Mouse (Mus musculus) MEL (cell line): ENCODE measurements around the gene Pxylp1. TPM values are rescaled to one million over a fixed set of nuclear protein-coding genes. Genes with fewer than 3 reads are reported as not detected.
A peak's percentile ranks its signal among the peaks of the same experiment; 100 is the strongest.

Source experiments
- DNase-seq: peaks from one replicate; pipeline ENCODE4 v3.0.0; 2011; ENCODE audit warnings: low read depth, low spot score
- H3K27ac ChIP-seq: 2 replicates; pipeline ENCODE4 v1.5.1; 2012; ENCODE audit warnings: low read depth, mild to moderate bottlenecking, control low read depth, low read length, moderate library complexity; ENCODE audit not compliant: control insufficient read depth
- H3K27me3 ChIP-seq, 2 experiments: fragments of 150-350 bp in 1 of 2; sonication (generic) in 1 of 2; 2 replicates each; pipeline ENCODE4 v1.6.1; 2012; ENCODE audit warnings: low read length in 2 of 2, mild to moderate bottlenecking in 2 of 2, improper control_type of control experiment in 1 of 2, moderate library complexity in 1 of 2; ENCODE audit not compliant: insufficient read depth in 2 of 2, control insufficient read depth in 1 of 2
- H3K36me3 ChIP-seq, 2 experiments: 2 replicates each; pipeline ENCODE4 v1.6.1; 2012 to 2014; ENCODE audit warnings: low read length in 2 of 2, improper control_type of control experiment in 1 of 2, inconsistent platforms in 1 of 2, mild to moderate bottlenecking in 1 of 2; ENCODE audit not compliant: insufficient read depth in 2 of 2, control insufficient read depth in 1 of 2
- H3K4me1 ChIP-seq, 2 experiments: fragments of 150-350 bp in 1 of 2; sonication (generic) in 1 of 2; 2 replicates each; pipeline ENCODE4 v1.6.1; 2012; ENCODE audit warnings: low read length in 2 of 2, improper control_type of control experiment in 1 of 2, mild to moderate bottlenecking in 1 of 2; ENCODE audit not compliant: insufficient read depth in 2 of 2, control insufficient read depth in 1 of 2
- H3K4me3 ChIP-seq, 2 experiments: fragments of 150-350 bp in 1 of 2; sonication (generic) in 1 of 2; 2 replicates each; pipeline ENCODE4 v1.5.1; 2012; ENCODE audit warnings: low read depth in 2 of 2, low read length in 2 of 2, mild to moderate bottlenecking in 2 of 2, moderate library complexity in 2 of 2, control low read depth in 1 of 2, improper control_type of control experiment in 1 of 2; ENCODE audit not compliant: control insufficient read depth in 1 of 2, insufficient read depth in 1 of 2
- H3K79me2 ChIP-seq: 2 replicates; pipeline ENCODE4 v1.6.1; 2012; ENCODE audit warnings: mild to moderate bottlenecking, low read length, moderate library complexity; ENCODE audit not compliant: control insufficient read depth, poor library complexity, insufficient read depth
- H3K9ac ChIP-seq: 2 replicates; pipeline ENCODE4 v1.6.1; 2012; ENCODE audit warnings: low read depth, mild to moderate bottlenecking, control low read depth, low read length, moderate library complexity; ENCODE audit not compliant: control insufficient read depth, poor library complexity, severe bottlenecking
- H3K9me3 ChIP-seq: fragments of 150-350 bp; sonication (generic); replicated peaks from 2 replicates; pipeline ENCODE4 v1.6.1; 2012; ENCODE audit warnings: mild to moderate bottlenecking, low read length, improper control_type of control experiment, moderate library complexity; ENCODE audit not compliant: insufficient read depth
- CTCF ChIP-seq, 3 experiments: IDR thresholded peaks in 2 of 3; conservative IDR thresholded peaks in 1 of 3; 2 replicates each; pipeline ENCODE4 v1.5.1; 2011 to 2012; ENCODE audit warnings: low read length in 3 of 3, low read depth in 2 of 3, mild to moderate bottlenecking in 2 of 3, improper control_type of control experiment in 1 of 3, inconsistent platforms in 1 of 3, mixed read lengths in 1 of 3, moderate library complexity in 1 of 3; ENCODE audit not compliant: control insufficient read depth in 1 of 3, insufficient read depth in 1 of 3, poor library complexity in 1 of 3, severe bottlenecking in 1 of 3
- EP300 ChIP-seq, 2 experiments: IDR thresholded peaks; 2 replicates each; pipeline ENCODE4 v1.6.1; 2011; ENCODE audit warnings: improper control_type of control experiment in 2 of 2, low read length in 2 of 2, low read depth in 1 of 2, mild to moderate bottlenecking in 1 of 2
- ETS1 ChIP-seq: IDR thresholded peaks from 2 replicates; pipeline ENCODE4 v1.6.1; 2012; ENCODE audit warnings: low read depth, mild to moderate bottlenecking, inconsistent platforms, low read length, improper control_type of control experiment, moderate library complexity
- MAX ChIP-seq: IDR thresholded peaks from 2 replicates; pipeline ENCODE4 v1.6.1; 2011; ENCODE audit warnings: low read length, improper control_type of control experiment
- NELFE ChIP-seq: IDR thresholded peaks from 2 replicates; pipeline ENCODE4 v1.6.1; 2011; ENCODE audit warnings: low read depth, low read length, improper control_type of control experiment
- RAD21 ChIP-seq: IDR thresholded peaks from 2 replicates; pipeline ENCODE4 v1.6.1; 2011; ENCODE audit warnings: mild to moderate bottlenecking, low read depth, low read length, improper control_type of control experiment
- RCOR1 ChIP-seq: IDR thresholded peaks from 2 replicates; pipeline ENCODE4 v1.6.1; 2012; ENCODE audit warnings: low read depth, mild to moderate bottlenecking, inconsistent platforms, low read length, improper control_type of control experiment
- SIN3A ChIP-seq: IDR thresholded peaks from 2 replicates; pipeline ENCODE4 v1.6.1; 2012; ENCODE audit warnings: low read length, improper control_type of control experiment, inconsistent platforms
- TAL1 ChIP-seq: IDR thresholded peaks from 2 replicates; pipeline ENCODE4 v1.6.1; 2012; ENCODE audit warnings: mild to moderate bottlenecking, inconsistent platforms, low read length, moderate library complexity, mixed read lengths
- TBP ChIP-seq: IDR thresholded peaks from 2 replicates; pipeline ENCODE4 v1.8.0; 2011; ENCODE audit warnings: low read depth, low read length, improper control_type of control experiment
- ZKSCAN1 ChIP-seq: IDR thresholded peaks from 2 replicates; pipeline ENCODE4 v1.6.1; 2012; ENCODE audit warnings: low read depth, mild to moderate bottlenecking, inconsistent platforms, low read length, improper control_type of control experiment, moderate library complexity
- ZMIZ1 ChIP-seq: IDR thresholded peaks from 2 replicates; pipeline ENCODE4 v1.6.1; 2012; ENCODE audit warnings: low read depth, mild to moderate bottlenecking, inconsistent platforms, low read length, improper control_type of control experiment, moderate library complexity
- polyA plus RNA-seq, 2 experiments: library from polyadenylated mRNA; stranded (reverse) in 1 of 2; unstranded in 1 of 2; fragments of >175 nt in 1 of 2; fragments of >200 nt in 1 of 2; gene quantifications; 2 replicates each; pipeline versions ENCODE4 v1.2.1 to v1.2.4; 2012; ENCODE audit warnings: low replicate concordance in 2 of 2, low read depth in 1 of 2; ENCODE audit not compliant: insufficient read length in 2 of 2, insufficient read depth in 1 of 2, missing spikeins in 1 of 2
- total RNA-seq: library from RNA; depleted of rRNA; stranded (reverse); fragments of 300-350 nt; gene quantifications from 2 replicates; pipeline ENCODE4 v1.2.3, GENCODE M21; 2012

The Pxylp1 gene
- total and polyA plus RNA-seq, 3 experiments, result 5.7 to 9.9 TPM; not detected in 1

- Histone ChIP-seq H3K9me3 (no peaks in the 10 kb centered on the region), H3K79me2 (no peaks in the 10 kb centered on the region), H3K27ac (no peak overlapping the region), H3K27me3 (no peaks in the 10 kb centered on the region), H3K4me1 (no peaks in the 10 kb centered on the region), H3K9ac (no peak overlapping the region), H3K36me3 (no peaks in the 10 kb centered on the region), H3K4me3 (no peak overlapping the region)
- DNase-seq, result no peak
- TF ChIP-seq MAX (no peak), RCOR1 (no peak), NELFE (no peak), ZMIZ1 (no peak), CTCF (IDR thresholded peaks at IDR 0.05 in 2 of 3, conservative IDR thresholded peaks at IDR 0.05 in 1 of 3; ENCODE audit: control insufficient read depth in 1 of 3, insufficient read depth in 1 of 3, low read depth in 2 of 3, low read length in 3 of 3, poor library complexity in 1 of 3, severe bottlenecking in 1 of 3) (no peak)
Observed at GRCm38 (mm10) chr9:96830856-96831359, 61.6 kb downstream of the Pxylp1 start.

- no peaks in the 10 kb centered on the region for H3K27me3 ChIP-seq
- H3K9me3 ChIP-seq, result no peaks in the 10 kb centered on the region
- H3K36me3 ChIP-seq, result no peaks in the 10 kb centered on the region
- H3K4me3 ChIP-seq, result no peak overlapping the region
- TF ChIP-seq SIN3A (no peak), ZKSCAN1 (no peak), RAD21 (peak; percentile 15), CTCF (IDR thresholded peaks at IDR 0.05 in 2 of 3, conservative IDR thresholded peaks at IDR 0.05 in 1 of 3; ENCODE audit: control insufficient read depth in 1 of 3, insufficient read depth in 1 of 3, low read depth in 2 of 3, low read length in 3 of 3, poor library complexity in 1 of 3, severe bottlenecking in 1 of 3) (peak; percentile 29 to 55 (median 42); a peak in 5 of 6 replicates), TBP (no peak)
- no peak overlapping the region for H3K27ac ChIP-seq
- H3K79me2 ChIP-seq, result no peaks in the 10 kb centered on the region
- H3K9ac ChIP-seq, result no peak overlapping the region
- DNase-seq, result peak; percentile 29
- no peaks in the 10 kb centered on the region for H3K4me1 ChIP-seq
Observed at GRCm38 (mm10) chr9:96829682-96830081, 62.8 kb downstream of the Pxylp1 start.

- no peak overlapping the region for H3K4me3 ChIP-seq
- peak; percentile 32 for DNase-seq
- no peaks in the 10 kb centered on the region for H3K4me1 ChIP-seq
- H3K36me3 ChIP-seq, result no peaks in the 10 kb centered on the region
- H3K9me3 ChIP-seq, result no peaks in the 10 kb centered on the region
- no peaks in the 10 kb centered on the region for H3K27me3 ChIP-seq
- no peaks in the 10 kb centered on the region for H3K79me2 ChIP-seq
- no peak for TF ChIP-seq ETS1
- TF ChIP-seq TAL1, result peak; percentile 59
- peak in 1 of 2 experiments; percentile 28; a peak in 1 of 4 replicates for TF ChIP-seq EP300 (IDR thresholded peaks at IDR 0.05; ENCODE audit: low read depth in 1 of 2, low read length in 2 of 2)
- H3K27ac ChIP-seq, result no peak overlapping the region
- H3K9ac ChIP-seq, result no peak overlapping the region
Observed at GRCm38 (mm10) chr9:96828071-96828470, 64.4 kb downstream of the Pxylp1 start.
